Mouse (Mus musculus) C2C12 (cell line): ENCODE measurements around the gene Cask.

Experiments used
- CTCF ChIP-seq: IDR thresholded peaks from one replicate; pipeline ENCODE4 v1.5.1; 2011; ENCODE audit not compliant: control insufficient read depth, insufficient read depth, insufficient read length
- MAX ChIP-seq: IDR thresholded peaks from one replicate; pipeline ENCODE4 v1.6.1; 2011; ENCODE audit warnings: mild to moderate bottlenecking, control low read depth
- MYOD1 ChIP-seq: IDR thresholded peaks from one replicate; pipeline ENCODE4 v1.6.1; 2011; ENCODE audit warnings: low read depth; ENCODE audit not compliant: control insufficient read depth, insufficient read length
- MYOG ChIP-seq: IDR thresholded peaks from one replicate; pipeline ENCODE4 v1.6.1; 2011; ENCODE audit not compliant: control insufficient read depth, insufficient read length; ENCODE audit errors: extremely low read depth

- peak; percentile 19 for TF ChIP-seq CTCF
- TF ChIP-seq MYOG: no peak
- TF ChIP-seq MAX: no peak
- no peak for TF ChIP-seq MYOD1
These were observed 141.0 kb downstream of the Cask start for GRCm38 (mm10) chrX:13710174-13710573.
